Mouse (Mus musculus) spleen, postnatal 14 days (tissue): ENCODE data around the gene Tmem159.

Experiments used
- DNase-seq, 2 experiments: peaks; one replicate each; pipeline ENCODE4 v3.0.0; 2021 to 2022; ENCODE audit warnings: low spot score in 2 of 2

Gene Tmem159

GRCm38 (mm10) chr7:120102164-120102972, at the start of gene Tmem159:
Gene Tmem159, plus strand, starts transcription at chr7:120102353.
- peak; percentile 35 to 40 for DNase-seq

GRCm38 (mm10) chr7:120054016-120054415, 48.1 kb upstream of the Tmem159 start:
- DNase-seq = no peak

- no peak for DNase-seq
Observed at GRCm38 (mm10) chr7:120055479-120055878, 46.7 kb upstream of the Tmem159 start.

DNA sequence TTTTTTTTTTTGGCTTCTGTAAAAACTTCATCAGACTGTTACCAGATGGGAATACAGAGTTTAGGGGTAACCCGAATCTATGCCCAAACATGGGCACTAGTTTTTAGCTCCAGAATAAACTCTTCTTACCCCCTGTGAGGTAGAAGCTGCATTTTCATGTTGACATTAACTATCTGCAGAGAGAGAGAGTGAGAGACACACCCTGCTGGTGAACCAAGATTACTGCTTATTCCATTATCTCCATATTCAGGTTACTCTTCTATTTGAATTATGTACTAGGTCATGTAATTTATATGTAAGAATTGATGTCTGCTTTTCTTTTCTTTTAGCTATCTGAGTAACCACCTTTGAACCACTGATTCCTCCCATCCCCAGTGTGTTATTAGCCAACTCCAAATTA, 38.1 kb upstream of the Tmem159 start:
- DNase-seq = no peak

DNA sequence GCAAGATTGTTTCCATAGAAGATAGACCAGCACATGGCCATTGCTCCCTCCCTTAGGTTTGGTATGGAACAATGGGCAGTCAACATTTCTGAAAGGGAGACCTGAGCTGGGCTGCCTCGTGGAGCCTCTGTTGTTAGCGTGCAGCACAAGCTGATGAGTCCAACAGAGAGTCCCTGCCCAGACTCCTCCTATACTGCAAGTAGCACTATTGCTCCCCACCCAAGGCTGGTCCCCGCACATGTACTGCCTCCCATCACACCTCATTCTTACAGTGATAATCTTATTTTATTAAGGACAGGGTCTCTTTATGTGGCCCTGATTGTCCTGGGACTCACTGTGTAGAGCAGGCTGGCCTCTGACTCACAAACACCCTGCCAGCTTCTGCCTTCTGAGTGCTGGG, 34.0 kb upstream of the Tmem159 start:
- DNase-seq = no peak

GRCm38 (mm10) chr7:120069164-120069563, 33.0 kb upstream of the Tmem159 start:
- no peak for DNase-seq

GRCm38 (mm10) chr7:120080177-120080576, 22.0 kb upstream of the Tmem159 start:
- no peak for DNase-seq

GRCm38 (mm10) chr7:120093033-120093432, 9.1 kb upstream of the Tmem159 start:
- no peak for DNase-seq

- no peak for DNase-seq
Observed at GRCm38 (mm10) chr7:120094216-120094615, 7.9 kb upstream of the Tmem159 start.

- no peak for DNase-seq
Observed at GRCm38 (mm10) chr7:120095180-120095579, 7.0 kb upstream of the Tmem159 start, which contains the start of gene Dnah3. Gene Dnah3, minus strand, starts transcription at chr7:120095280.

DNA sequence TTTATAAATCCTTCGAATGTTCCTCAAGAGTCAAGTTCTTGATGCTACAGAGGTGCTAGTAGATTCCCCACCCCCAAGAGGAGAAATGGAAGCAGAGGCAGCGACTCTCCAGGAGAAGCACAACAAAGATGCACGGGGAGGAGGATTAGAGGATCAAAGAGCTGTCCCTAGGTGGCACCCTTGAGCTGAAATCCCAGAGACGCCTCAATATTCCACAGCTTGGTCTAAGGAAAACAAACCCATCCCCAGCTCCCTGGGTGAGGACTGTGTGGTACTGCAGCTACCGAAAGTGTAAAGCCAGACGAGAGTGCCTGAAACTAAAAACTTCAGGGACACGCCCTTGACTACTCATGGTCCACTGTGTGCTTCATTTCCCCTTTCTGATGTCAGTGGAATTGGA, 4.3 kb upstream of the Tmem159 start:
- DNase-seq = no peak

DNA sequence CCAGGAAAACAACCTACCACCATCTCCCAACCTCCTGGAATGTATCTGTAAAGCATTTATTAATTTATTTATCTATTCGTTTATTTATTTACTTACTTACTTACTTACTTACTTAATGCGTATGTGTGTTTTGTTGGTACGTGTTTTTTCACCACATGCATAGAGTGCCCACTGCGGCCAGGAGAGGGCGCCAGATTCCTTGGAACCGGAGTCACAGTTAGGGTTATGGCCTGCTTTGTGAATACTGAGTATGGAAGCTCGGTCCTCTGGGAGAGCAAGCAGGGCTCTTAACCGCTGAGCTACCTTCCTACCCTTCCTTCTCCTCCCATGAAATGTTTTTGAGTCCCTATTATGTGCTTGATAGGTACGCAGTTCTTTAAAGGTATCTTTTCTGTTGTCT, 3.8 kb upstream of the Tmem159 start:
- DNase-seq = peak in 1 of 2 experiments; percentile 9

DNA sequence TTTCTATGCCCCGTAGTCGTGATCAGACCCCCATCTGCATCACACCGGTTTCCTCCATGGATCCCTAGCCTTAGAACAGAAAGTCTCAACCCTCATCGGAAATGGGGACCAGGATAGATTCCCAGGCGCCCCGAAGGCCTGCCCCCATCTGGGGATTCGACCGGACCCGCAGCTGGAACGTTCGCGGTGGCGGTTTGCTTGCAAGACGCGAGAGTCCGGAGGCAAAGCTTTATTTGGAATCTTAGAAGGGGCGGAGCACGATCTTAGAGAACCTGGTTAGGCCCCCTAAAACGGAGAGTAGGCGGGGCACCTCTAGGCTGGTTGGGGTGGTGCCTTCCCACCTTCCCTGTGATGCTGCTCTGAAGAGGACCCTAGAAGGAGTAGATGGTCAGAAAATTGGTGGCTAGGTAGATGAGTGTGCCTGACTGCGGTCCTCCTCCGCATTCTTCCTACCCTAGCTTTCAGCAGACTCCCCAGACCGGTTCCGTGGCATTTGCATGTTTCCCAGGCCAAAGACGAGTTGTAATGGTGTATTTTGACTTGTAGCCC, 940 bp downstream of the Tmem159 start:
- no peak for DNase-seq

GRCm38 (mm10) chr7:120104975-120105374, 2.8 kb downstream of the Tmem159 start:
- DNase-seq = no peak

- no peak for DNase-seq
Observed at GRCm38 (mm10) chr7:120106356-120106755, 4.2 kb downstream of the Tmem159 start.

- no peak for DNase-seq
Observed at GRCm38 (mm10) chr7:120109676-120110075, 7.5 kb downstream of the Tmem159 start.

DNA sequence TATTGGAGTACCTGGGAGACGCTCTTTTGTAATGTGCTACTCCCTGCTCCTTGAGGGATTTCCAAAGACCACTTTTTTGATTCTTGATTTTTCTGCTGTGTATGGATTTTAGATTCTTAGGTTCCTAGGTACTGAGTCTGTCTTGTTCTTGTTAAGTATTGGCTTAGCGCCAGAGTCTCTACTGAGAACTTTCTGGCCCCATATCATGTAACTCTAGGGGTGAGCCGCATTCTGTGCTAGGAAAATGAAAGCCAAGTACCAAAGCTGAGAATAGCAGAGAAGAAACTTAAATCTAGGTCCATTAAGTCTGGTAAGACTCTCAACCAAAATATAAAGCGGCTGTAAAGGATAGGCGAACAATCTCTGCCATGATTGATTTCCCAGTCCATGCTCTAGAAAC, 14.8 kb downstream of the Tmem159 start:
- DNase-seq = no peak

- no peak for DNase-seq
Observed at GRCm38 (mm10) chr7:120117529-120117928, 15.4 kb downstream of the Tmem159 start.

- no peak for DNase-seq
Observed at GRCm38 (mm10) chr7:120123776-120124175, 21.6 kb downstream of the Tmem159 start.

GRCm38 (mm10) chr7:120124844-120125243, 22.7 kb downstream of the Tmem159 start:
- DNase-seq = peak in 1 of 2 experiments; percentile 7

- no peak for DNase-seq
Observed at GRCm38 (mm10) chr7:120126976-120127685, 25.0 kb downstream of the Tmem159 start.

DNA sequence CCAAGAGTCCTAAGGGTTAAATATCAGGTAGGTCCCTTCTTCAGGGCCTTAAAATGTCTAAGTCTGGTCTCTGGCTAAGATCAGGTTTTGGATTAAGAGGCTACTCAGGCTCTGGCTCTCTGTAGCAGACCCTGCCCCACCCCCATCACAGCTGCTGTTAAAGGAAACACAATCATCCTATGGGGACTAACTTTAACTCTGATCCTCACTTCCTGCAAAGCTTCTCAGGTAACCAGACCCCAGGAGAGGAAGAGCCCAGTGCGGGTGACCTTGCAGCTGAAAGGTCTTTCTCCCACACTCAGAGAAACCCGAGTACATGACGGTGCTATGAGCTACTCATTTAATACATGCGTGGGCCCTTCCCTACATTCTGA, 25.5 kb downstream of the Tmem159 start:
- no peak for DNase-seq

DNA sequence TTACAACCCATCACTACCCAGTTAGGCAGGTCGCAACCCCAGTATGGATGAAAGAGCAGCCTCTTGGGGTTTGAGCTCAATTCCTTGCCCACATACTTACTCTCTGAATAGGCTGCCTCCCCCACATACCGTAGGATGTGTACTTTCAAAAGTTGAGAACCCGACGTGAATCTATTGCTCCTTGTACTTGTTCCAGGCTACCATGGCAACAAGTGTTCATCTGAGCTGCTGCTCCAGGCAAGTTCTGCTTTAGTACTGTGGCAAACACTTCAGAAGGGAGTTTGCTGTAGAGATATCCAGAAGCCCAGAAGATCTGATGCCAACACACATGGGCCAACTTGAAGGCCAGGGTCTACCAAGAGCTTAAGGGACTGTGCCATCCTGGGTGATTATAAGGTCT, 26.8 kb downstream of the Tmem159 start:
- no peak for DNase-seq
